Mouse (Mus musculus): Measurements from ENCODE around the gene AF067063.
"Not testable (repeated sequence)": the region's sequence is repeated elsewhere in the genome, so short reads cannot be mapped to it uniquely, and the experiment has no call there.

- not testable (repeated sequence) for TF ChIP-seq CTCF (IDR thresholded peaks at IDR 0.05; ENCODE audit: control insufficient read depth, insufficient read depth, insufficient read length); CEBPB (IDR thresholded peaks at IDR 0.05; ENCODE audit: low read depth); MAX (IDR thresholded peaks at IDR 0.05)
Observed at GRCm38 (mm10) chr13:119837719-119838337, 7.8 kb upstream of the AF067063 start.

All from C2C12 (cell line).